Mouse (Mus musculus) liver, embryonic 14.5 days (tissue): ENCODE measurements around the gene Fbxw4.
A peak's percentile ranks its signal among the peaks of the same experiment; 100 is the strongest.

ENCODE experiments used
- CTCF ChIP-seq: IDR thresholded peaks from 2 replicates; pipeline ENCODE4 v1.5.1; 2016; ENCODE audit warnings: antibody characterized with exemption, low read depth, control low read depth
- EP300 ChIP-seq: IDR thresholded peaks from 2 replicates; pipeline ENCODE4 v1.6.1; 2016; ENCODE audit warnings: antibody characterized with exemption, low read depth

DNA sequence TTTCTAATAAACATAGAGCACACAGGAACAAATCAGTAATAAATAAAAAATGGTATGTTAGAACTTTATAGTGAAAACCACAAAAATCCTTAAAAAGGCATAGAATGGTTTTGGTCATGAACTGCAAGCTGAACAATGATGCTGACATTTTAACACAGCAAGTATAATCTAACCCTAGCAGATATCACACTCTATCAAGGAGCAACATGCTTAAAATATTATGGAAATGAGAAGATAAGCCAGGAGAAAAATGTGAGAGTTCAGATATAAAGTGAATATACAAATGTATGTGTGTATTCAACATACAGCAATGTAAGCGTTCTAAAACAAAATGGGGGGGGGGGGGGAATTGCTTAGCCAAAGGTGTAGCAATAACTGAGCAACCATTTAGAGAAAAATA is 2.3 kb downstream of the Fbxw4 start:
- TF ChIP-seq CTCF (no peak), EP300 (peak; percentile 97)
